10 mouse cellular contexts compared by ENCODE assay signal in genomic region chr3:95901616-95902372, GRCm38 (mm10). TPM values are rescaled to one million over a fixed set of nuclear protein-coding genes. Genes with fewer than 3 reads are reported as not detected.
A peak's percentile ranks its signal among the peaks of the same experiment; 100 is the strongest.
DNase-seq lines count a peak whose midpoint lies in the region; ATAC-seq lines count a peak whose summit lies in the region.
"Had no signal": no experiment of that assay in that cellular context is flagged by ENCODE, and none has a peak within 500 bp of the region (broad histone marks: within the 10 kb centered on the region; RNA-seq: fewer than 3 reads in every experiment).

No protein-coding gene starts in this region.

- peak overlapping the region; percentile 67; the same call in 1 of the 2 replicates for H3K4me2 ChIP-seq in forebrain, embryonic 13.5 days
- H3K4me2 ChIP-seq in forebrain, embryonic 14.5 days (ENCODE audit: low read length): no peak overlapping the region
- H3K4me2 ChIP-seq in heart, embryonic 16.5 days (ENCODE audit: low read depth, low read length): peak overlapping the region; percentile 80
- H3K4me2 ChIP-seq: limb, embryonic 15.5 days had no signal

- no peak for ATAC-seq in forebrain, embryonic 13.5 days
- no peak for ATAC-seq in forebrain, embryonic 14.5 days
- ATAC-seq in heart, embryonic 16.5 days (replicated peaks; ENCODE audit: extremely low read depth, insufficient read depth, low FRiP score): no peak

- H3K27me3 ChIP-seq in forebrain, embryonic 13.5 days: 0 out of 2 replicates have a peak, but pooled peaks cover 3% of the 10 kb centered on the region
- H3K27me3 ChIP-seq in forebrain, embryonic 14.5 days (replicated peaks; ENCODE audit: control insufficient read depth, insufficient read depth, low read length): no peaks in the 10 kb centered on the region
- H3K27me3 ChIP-seq in embryonic facial prominence, embryonic 10.5 days (replicated peaks; ENCODE audit: low read depth, poor library complexity, severe bottlenecking): no peaks in the 10 kb centered on the region
- H3K27me3 ChIP-seq in heart, embryonic 16.5 days (ENCODE audit: control insufficient read depth, insufficient read depth, low read length): no peaks in the 10 kb centered on the region

- DNase-seq in forebrain, embryonic 14.5 days (ENCODE audit: low spot score): no peak
- DNase-seq in embryonic facial prominence, embryonic 10.5 days (ENCODE audit: low spot score): no peak
- DNase-seq in kidney, postnatal 36 days: peak; percentile 78 to 81
- no peak for DNase-seq in frontal cortex, postnatal 25 days (ENCODE audit: low spot score in 2 of 2)
- DNase-seq in right cerebral cortex, adult 18-20 months: no peak
- no peak for DNase-seq in urinary bladder, postnatal 25 days (ENCODE audit: low spot score)
- DNase-seq: midbrain, embryonic 14.5 days had no signal

- no peak overlapping the region for H3K4me3 ChIP-seq in forebrain, embryonic 13.5 days
- H3K4me3 ChIP-seq in forebrain, embryonic 14.5 days (ENCODE audit: low read depth, low read length): no peak overlapping the region
- H3K4me3 ChIP-seq in embryonic facial prominence, embryonic 10.5 days: peak overlapping the region; percentile 64
- H3K4me3 ChIP-seq in heart, embryonic 16.5 days (ENCODE audit: low read length): peak overlapping the region; percentile 29
- H3K4me3 ChIP-seq: limb, embryonic 15.5 days had no signal

- H3K9me3 ChIP-seq in forebrain, embryonic 13.5 days (replicated peaks): no peaks in the 10 kb centered on the region
- H3K9me3 ChIP-seq in forebrain, embryonic 14.5 days (replicated peaks; ENCODE audit: control insufficient read depth, low read length): no peaks in the 10 kb centered on the region
- no peaks in the 10 kb centered on the region for H3K9me3 ChIP-seq in embryonic facial prominence, embryonic 10.5 days
- H3K9me3 ChIP-seq in heart, embryonic 16.5 days (replicated peaks; ENCODE audit: control insufficient read depth, low read length): no peaks in the 10 kb centered on the region
- H3K9me3 ChIP-seq: limb, embryonic 15.5 days had no signal

- no peak overlapping the region for H3K27ac ChIP-seq in forebrain, embryonic 13.5 days
- no peak overlapping the region for H3K27ac ChIP-seq in forebrain, embryonic 14.5 days (ENCODE audit: low read depth, low read length)
- peak overlapping the region; percentile 92 for H3K27ac ChIP-seq in embryonic facial prominence, embryonic 10.5 days (replicated peaks)
- H3K27ac ChIP-seq in heart, embryonic 16.5 days (ENCODE audit: low read length): peak overlapping the region; percentile 86
- H3K27ac ChIP-seq: limb, embryonic 15.5 days had no signal

- H3K9ac ChIP-seq in forebrain, embryonic 13.5 days: no peak overlapping the region
- no peak overlapping the region for H3K9ac ChIP-seq in forebrain, embryonic 14.5 days (ENCODE audit: low read length)
- H3K9ac ChIP-seq in heart, embryonic 16.5 days (ENCODE audit: low read length): peak overlapping the region; percentile 63
- H3K9ac ChIP-seq: limb, embryonic 15.5 days had no signal

- peaks cover 12% of the 10 kb centered on the region for H3K36me3 ChIP-seq in forebrain, embryonic 13.5 days (ENCODE audit: poor library complexity, severe bottlenecking)
- peaks cover 12% of the 10 kb centered on the region for H3K36me3 ChIP-seq in forebrain, embryonic 14.5 days (ENCODE audit: control insufficient read depth, insufficient read depth, low read length)
- peaks cover 49% of the 10 kb centered on the region for H3K36me3 ChIP-seq in embryonic facial prominence, embryonic 10.5 days (replicated peaks)
- H3K36me3 ChIP-seq in heart, embryonic 16.5 days (ENCODE audit: control insufficient read depth, insufficient read depth): peaks cover 5% of the 10 kb centered on the region; the same call in 1 of the 2 replicates

- H3K4me1 ChIP-seq in forebrain, embryonic 13.5 days: peaks cover 32% of the 10 kb centered on the region
- peaks cover 14% of the 10 kb centered on the region for H3K4me1 ChIP-seq in forebrain, embryonic 14.5 days (ENCODE audit: control insufficient read depth, insufficient read depth, low read length)
- peaks cover 57% of the 10 kb centered on the region for H3K4me1 ChIP-seq in embryonic facial prominence, embryonic 10.5 days
- peaks cover 40% of the 10 kb centered on the region for H3K4me1 ChIP-seq in heart, embryonic 16.5 days (ENCODE audit: control insufficient read depth, insufficient read depth, low read length)

- 68% methylated on average over 9 of the region's 9 CpGs for WGBS in forebrain, embryonic 13.5 days
- whole genome bisulfite sequencing in forebrain, embryonic 14.5 days: 67% methylated on average over 9 of the region's 9 CpGs
- WGBS in embryonic facial prominence, embryonic 10.5 days: 65% methylated on average over 9 of the region's 9 CpGs
- WGBS in heart, embryonic 16.5 days: 49% methylated on average over 9 of the region's 9 CpGs

RNA-seq across cellular contexts. Expression of gene Car14, which starts 2.7 kb away (rescaled TPM):
- 23.1 and 27.4 TPM in 2 replicates for polyA plus RNA-seq in forebrain, embryonic 13.5 days (2015; fragmentation: Nextera tagmentation; extraction: Ambion mirVana)
- 15.5 and 19.9 TPM in 2 replicates for polyA plus RNA-seq in forebrain, embryonic 14.5 days (2014; fragmentation: Nextera tagmentation; extraction: Ambion mirVana)
- 120 and 133 TPM in 2 replicates for polyA plus RNA-seq in embryonic facial prominence, embryonic 10.5 days (2016; fragmentation: Nextera tagmentation; extraction: Ambion mirVana)
- 73.4 and 78.2 TPM in 2 replicates for polyA plus RNA-seq in heart, embryonic 16.5 days (2015; fragmentation: Nextera tagmentation; extraction: Ambion mirVana)

RNA-seq across cellular contexts. Expression of gene Aph1a, which starts 8.0 kb away (rescaled TPM):
- 28.3 and 34.4 TPM in 2 replicates for polyA plus RNA-seq in forebrain, embryonic 13.5 days (2015; fragmentation: Nextera tagmentation; extraction: Ambion mirVana)
- polyA plus RNA-seq in forebrain, embryonic 14.5 days (2014; fragmentation: Nextera tagmentation; extraction: Ambion mirVana): 48.8 and 51.7 TPM in 2 replicates
- 33.4 and 36.1 TPM in 2 replicates for polyA plus RNA-seq in embryonic facial prominence, embryonic 10.5 days (2016; fragmentation: Nextera tagmentation; extraction: Ambion mirVana)
- polyA plus RNA-seq in heart, embryonic 16.5 days (2015; fragmentation: Nextera tagmentation; extraction: Ambion mirVana): 31.1 and 31.8 TPM in 2 replicates

RNA-seq across cellular contexts. Expression of gene BC028528, which starts 10.0 kb away (rescaled TPM):
- 11.8 and 12.4 TPM in 2 replicates for polyA plus RNA-seq in forebrain, embryonic 13.5 days (2015; fragmentation: Nextera tagmentation; extraction: Ambion mirVana)
- 13.1 and 15.4 TPM in 2 replicates for polyA plus RNA-seq in forebrain, embryonic 14.5 days (2014; fragmentation: Nextera tagmentation; extraction: Ambion mirVana)
- polyA plus RNA-seq in embryonic facial prominence, embryonic 10.5 days (2016; fragmentation: Nextera tagmentation; extraction: Ambion mirVana): 7.6 and 10.2 TPM in 2 replicates
- polyA plus RNA-seq in heart, embryonic 16.5 days (2015; fragmentation: Nextera tagmentation; extraction: Ambion mirVana): 41.5 and 48.6 TPM in 2 replicates

RNA-seq across cellular contexts. Expression of gene Ciart, which starts 19.7 kb away (rescaled TPM):
- polyA plus RNA-seq in forebrain, embryonic 13.5 days (2015; fragmentation: Nextera tagmentation; extraction: Ambion mirVana): 5.2 and 5.4 TPM in 2 replicates
- 2.7 and 2.8 TPM in 2 replicates for polyA plus RNA-seq in forebrain, embryonic 14.5 days (2014; fragmentation: Nextera tagmentation; extraction: Ambion mirVana)
- 11.5 and 13.4 TPM in 2 replicates for polyA plus RNA-seq in embryonic facial prominence, embryonic 10.5 days (2016; fragmentation: Nextera tagmentation; extraction: Ambion mirVana)
- polyA plus RNA-seq in heart, embryonic 16.5 days (2015; fragmentation: Nextera tagmentation; extraction: Ambion mirVana): 3.8 and 4.8 TPM in 2 replicates

RNA-seq across cellular contexts. Expression of gene Anp32e, which starts 27.3 kb away (rescaled TPM):
- polyA plus RNA-seq in forebrain, embryonic 13.5 days (2015; fragmentation: Nextera tagmentation; extraction: Ambion mirVana): 322 and 341 TPM in 2 replicates
- polyA plus RNA-seq in forebrain, embryonic 14.5 days (2014; fragmentation: Nextera tagmentation; extraction: Ambion mirVana): 49.1 and 50.0 TPM in 2 replicates
- polyA plus RNA-seq in embryonic facial prominence, embryonic 10.5 days (2016; fragmentation: Nextera tagmentation; extraction: Ambion mirVana): 369 and 371 TPM in 2 replicates
- 188 and 233 TPM in 2 replicates for polyA plus RNA-seq in heart, embryonic 16.5 days (2015; fragmentation: Nextera tagmentation; extraction: Ambion mirVana)

Comparison
In these comparisons a context has a peak if more than half of its experiments do, and no peak if none do; other contexts are left out.
1. H3K27ac ChIP-seq: peak in embryonic facial prominence, embryonic 10.5 days (single experiment) and heart, embryonic 16.5 days (single experiment); none in forebrain, embryonic 13.5 days (single experiment) and forebrain, embryonic 14.5 days (single experiment).
2. H3K4me3 ChIP-seq: peak in embryonic facial prominence, embryonic 10.5 days (single experiment) and heart, embryonic 16.5 days (single experiment); none in forebrain, embryonic 13.5 days (single experiment) and forebrain, embryonic 14.5 days (single experiment).
3. DNase-seq: peak in kidney, postnatal 36 days (2 of 2); none in forebrain, embryonic 14.5 days (single experiment), embryonic facial prominence, embryonic 10.5 days (single experiment), frontal cortex, postnatal 25 days (0 of 2), right cerebral cortex, adult 18-20 months (single experiment) and urinary bladder, postnatal 25 days (single experiment).